Mouse (Mus musculus) gastrocnemius, postnatal 14 days (tissue): ENCODE data around the gene Sclt1. TPM values are rescaled to one million over a fixed set of nuclear protein-coding genes. Genes with fewer than 3 reads are reported as not detected.

Experiments
- total RNA-seq, 2 experiments: library from RNA; stranded (reverse); gene quantifications; 2 replicates each; pipeline ENCODE4 v1.2.3; 2021

The Sclt1 gene
- total RNA-seq, 2 experiments from 2014 or later = 4.1 to 4.3 TPM

Other genes with a start within 250 kb of the Sclt1 start
- 10 to 100 TPM; 16.4 to 22.3 TPM for gene Jade1, start 186.8 kb downstream of the Sclt1 start, total RNA-seq
- 1 to 10 TPM; 2.0 to 2.3 TPM for gene D3Ertd751e, start 97 bp upstream of the Sclt1 start, total RNA-seq